Mouse (Mus musculus) intestine, postnatal 0 days (tissue): ENCODE data around the gene Vamp9. TPM values are rescaled to one million over a fixed set of nuclear protein-coding genes. Genes with fewer than 3 reads are reported as not detected.

Source experiments
- ATAC-seq: fragments of 200-750 bp; cut with Nextera tagmentation; 2 replicates; pipeline ENCODE4 v1.8.0; 2017; ENCODE audit warnings: mild to moderate bottlenecking, moderate TSS enrichment, moderate library complexity
- H3K27ac ChIP-seq: fragments of 300-500 bp; sonication (generic); 2 replicates; pipeline ENCODE4 v1.5.1; 2014; ENCODE audit warnings: mild to moderate bottlenecking, low read depth, low read length, moderate library complexity
- H3K27me3 ChIP-seq: fragments of 300-500 bp; sonication (generic); replicated peaks from 2 replicates; pipeline ENCODE4 v1.6.1; 2014; ENCODE audit warnings: low read length, mixed read lengths; ENCODE audit not compliant: control insufficient read depth, insufficient read depth
- H3K36me3 ChIP-seq: fragments of 300-500 bp; sonication (generic); 2 replicates; pipeline ENCODE4 v1.6.1; 2014; ENCODE audit warnings: mild to moderate bottlenecking, moderate library complexity; ENCODE audit not compliant: control insufficient read depth, insufficient read depth
- H3K4me1 ChIP-seq: fragments of 300-500 bp; sonication (generic); replicated peaks from 2 replicates; pipeline ENCODE4 v1.6.1; 2014; ENCODE audit warnings: antibody characterized with exemption, low read length, mixed read lengths; ENCODE audit not compliant: control insufficient read depth, insufficient read depth
- H3K4me2 ChIP-seq: fragments of 300-500 bp; sonication (generic); replicated peaks from 2 replicates; pipeline ENCODE4 v1.6.1; 2014; ENCODE audit warnings: low read depth, mild to moderate bottlenecking, moderate library complexity
- H3K4me3 ChIP-seq: fragments of 300-500 bp; sonication (generic); 2 replicates; pipeline ENCODE4 v1.5.1; 2014; ENCODE audit warnings: low read depth, low read length
- H3K9ac ChIP-seq: fragments of 300-500 bp; sonication (generic); 2 replicates; pipeline ENCODE4 v1.6.1; 2014; ENCODE audit warnings: mild to moderate bottlenecking, low read depth, low read length
- H3K9me3 ChIP-seq: fragments of 300-500 bp; sonication (generic); 2 replicates; pipeline ENCODE4 v1.6.1; 2016; ENCODE audit warnings: mixed run types; ENCODE audit not compliant: control insufficient read depth
- CTCF ChIP-seq: sonication (generic); IDR thresholded peaks from 2 replicates; pipeline ENCODE4 v1.5.1; 2016; ENCODE audit warnings: low read depth, mild to moderate bottlenecking, control low read depth, antibody characterized with exemption, moderate library complexity
- WGBS: fragments of 180-500 bp; shearing (Covaris S2); extraction: QIAGEN DNeasy Blood & Tissue Kit; methylation state at CpG from one replicate; pipeline ENCODE4 v1.1.7; 2014; 5-methylcytosine and 5-hydroxymethylcytosine counted together
- polyA plus RNA-seq: library from polyadenylated mRNA; unstranded; fragments of >200 nt; fragmentation: Nextera tagmentation; extraction: Ambion mirVana; gene quantifications from 2 replicates; pipeline ENCODE4 v1.2.1, GENCODE M21; 2015

Vamp9 gene
- 0.31 TPM in 1 of 2 replicates, not detected in the other for polyA plus RNA-seq

GRCm38 (mm10) chr5:99906181-99906956 lies at the start of gene Vamp9:
Vamp9 (plus strand) TSS chr5:99906254.
- H3K4me2 ChIP-seq: peak within 1 kb of the TSS; percentile 68
- H3K4me3 ChIP-seq: peak within 1 kb of the TSS; percentile 55
- H3K9me3 ChIP-seq: no peaks in the 10 kb centered on the region
- H3K27ac ChIP-seq: peak within 1 kb of the TSS; percentile 81
- ATAC-seq: peak; percentile 99
- no peaks in the 10 kb centered on the region for H3K27me3 ChIP-seq
- 8% methylated on average over 49 of the region's 49 CpGs for WGBS
- TF ChIP-seq CTCF: peak; percentile 71
- H3K4me1 ChIP-seq: no peaks in the 10 kb centered on the region
- H3K9ac ChIP-seq: 0 out of 2 replicates have a peak within 1 kb of the TSS, but pooled peaks have one; percentile 26
- H3K36me3 ChIP-seq: no peaks in the 10 kb centered on the region

- no peak for ATAC-seq
- H3K4me2 ChIP-seq: no peak overlapping the region
- no peak for TF ChIP-seq CTCF
- no peaks in the 10 kb centered on the region for H3K27me3 ChIP-seq
- H3K27ac ChIP-seq: no peak overlapping the region
- no peak overlapping the region for H3K4me3 ChIP-seq
- WGBS: 32% methylated on average over 14 of the region's 14 CpGs
- no peaks in the 10 kb centered on the region for H3K9me3 ChIP-seq
- H3K9ac ChIP-seq: no peak overlapping the region
- H3K36me3 ChIP-seq: no peaks in the 10 kb centered on the region
- no peaks in the 10 kb centered on the region for H3K4me1 ChIP-seq
These were observed 48.9 kb upstream of the Vamp9 start for GRCm38 (mm10) chr5:99857106-99857637.

- ATAC-seq: no peak
- Histone ChIP-seq H3K4me2 (no peak overlapping the region), H3K4me1 (no peaks in the 10 kb centered on the region), H3K4me3 (no peak overlapping the region), H3K9me3 (no peaks in the 10 kb centered on the region), H3K9ac (no peak overlapping the region), H3K27ac (no peak overlapping the region), H3K36me3 (no peaks in the 10 kb centered on the region), H3K27me3 (no peaks in the 10 kb centered on the region)
- 35% methylated on average over 13 of the region's 13 CpGs for WGBS
- TF ChIP-seq CTCF: no peak
These were observed 46.2 kb upstream of the Vamp9 start for GRCm38 (mm10) chr5:99859637-99860433.

GRCm38 (mm10) chr5:99861816-99862215 lies 44.2 kb upstream of the Vamp9 start:
- TF ChIP-seq CTCF: no peak
- Histone ChIP-seq H3K4me3 (no peak overlapping the region), H3K9me3 (no peaks in the 10 kb centered on the region), H3K27me3 (no peaks in the 10 kb centered on the region), H3K4me2 (no peak overlapping the region), H3K27ac (no peak overlapping the region), H3K9ac (no peak overlapping the region), H3K4me1 (no peaks in the 10 kb centered on the region), H3K36me3 (no peaks in the 10 kb centered on the region)
- WGBS: 82% methylated on average over 6 of the region's 6 CpGs
- ATAC-seq: no peak

- Histone ChIP-seq H3K4me1 (no peaks in the 10 kb centered on the region), H3K4me2 (no peak overlapping the region), H3K9ac (no peak overlapping the region), H3K27ac (no peak overlapping the region), H3K27me3 (no peaks in the 10 kb centered on the region), H3K36me3 (no peaks in the 10 kb centered on the region), H3K4me3 (no peak overlapping the region), H3K9me3 (no peaks in the 10 kb centered on the region)
- no peak for TF ChIP-seq CTCF
- 77% methylated on average over 13 of the region's 13 CpGs for WGBS
- no peak for ATAC-seq
These were observed 42.2 kb upstream of the Vamp9 start for GRCm38 (mm10) chr5:99863656-99864380.
